Mouse (Mus musculus) v-Abl transformed pro-B cells (cell line): ENCODE data around the gene Adig.

Source experiments
- in situ Hi-C, 2 experiments: fragments of 400-800 bp; cut with MboI; formaldehyde crosslinking; loops; one replicate each; pipeline ENCODE4 v1.15.1; 2025; ENCODE audit not compliant: unreplicated experiment in 2 of 2

Gene Adig

GRCm38 (mm10) chr2:158501836-158502812 lies at the start of gene Adig:
Gene Adig, plus strand, starts transcription at chr2:158502612.
- in situ Hi-C loops = no loop called here

- in situ Hi-C loops = no loop called here
Observed at GRCm38 (mm10) chr2:158456451-158456850, 46.0 kb upstream of the Adig start.

- in situ Hi-C loops = no loop called here
Observed at GRCm38 (mm10) chr2:158457610-158458009, 44.8 kb upstream of the Adig start.

- in situ Hi-C loops = no loop called here
Observed at GRCm38 (mm10) chr2:158462450-158462849, 40.0 kb upstream of the Adig start.

GRCm38 (mm10) chr2:158474159-158474558 lies 28.3 kb upstream of the Adig start:
- in situ Hi-C loops = no loop called here

- in situ Hi-C loops = no loop called here
Observed at GRCm38 (mm10) chr2:158477640-158478039, 24.8 kb upstream of the Adig start.

- in situ Hi-C loops = no loop called here
Observed at GRCm38 (mm10) chr2:158498457-158498856, 4.0 kb upstream of the Adig start.

GRCm38 (mm10) chr2:158503226-158503625 lies 814 bp downstream of the Adig start:
- in situ Hi-C loops = no loop called here

GRCm38 (mm10) chr2:158503671-158504070 lies 1.3 kb downstream of the Adig start:
- in situ Hi-C loops = no loop called here

- in situ Hi-C loops = no loop called here
Observed at GRCm38 (mm10) chr2:158506475-158506874, 4.1 kb downstream of the Adig start.

- in situ Hi-C loops = no loop called here
Observed at GRCm38 (mm10) chr2:158507046-158507445, 4.6 kb downstream of the Adig start.

GRCm38 (mm10) chr2:158510665-158511064 lies 8.3 kb downstream of the Adig start:
- in situ Hi-C loops = no loop called here

GRCm38 (mm10) chr2:158512528-158512927 lies 10.1 kb downstream of the Adig start, which contains the start of gene Arhgap40:
Gene Arhgap40, plus strand, starts transcription at chr2:158512796.
- in situ Hi-C loops = no loop called here

GRCm38 (mm10) chr2:158513821-158514336 lies 11.5 kb downstream of the Adig start:
- in situ Hi-C loops = no loop called here

GRCm38 (mm10) chr2:158518583-158518982 lies 16.2 kb downstream of the Adig start:
- in situ Hi-C loops = no loop called here

GRCm38 (mm10) chr2:158519071-158519470 lies 16.7 kb downstream of the Adig start:
- in situ Hi-C loops = no loop called here

- in situ Hi-C loops = no loop called here
Observed at GRCm38 (mm10) chr2:158519800-158520199, 17.4 kb downstream of the Adig start.

GRCm38 (mm10) chr2:158523060-158523459 lies 20.6 kb downstream of the Adig start:
- in situ Hi-C loops = no loop called here

- in situ Hi-C loops = no loop called here
Observed at GRCm38 (mm10) chr2:158524129-158524860, 21.9 kb downstream of the Adig start.

- in situ Hi-C loops = no loop called here
Observed at GRCm38 (mm10) chr2:158534090-158534489, 31.7 kb downstream of the Adig start.

GRCm38 (mm10) chr2:158534559-158534958 lies 32.1 kb downstream of the Adig start:
- in situ Hi-C loops = no loop called here
